In the genomic region with DNA sequence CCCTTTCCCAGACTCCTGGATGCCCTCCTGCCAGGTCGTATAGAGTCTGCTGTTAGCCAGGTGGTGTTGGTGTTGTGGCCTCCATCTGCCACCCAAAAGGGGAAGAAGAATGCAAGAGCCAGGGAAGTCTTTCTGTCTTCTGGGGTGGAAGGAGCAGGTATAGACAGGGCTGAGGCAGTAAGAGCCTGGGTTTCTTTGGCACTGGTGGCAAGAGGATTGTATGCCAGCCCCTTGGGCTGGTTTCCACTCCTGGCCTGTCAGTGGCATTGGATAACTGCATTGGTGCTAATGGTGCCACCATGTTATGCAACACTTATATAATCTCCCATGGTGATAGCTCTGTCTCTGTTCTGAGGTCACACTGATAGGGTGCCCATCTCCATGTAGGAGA, we compare ENCODE assay signal across 8 mouse cellular contexts. TPM values are rescaled to one million over a fixed set of nuclear protein-coding genes. Genes with fewer than 3 reads are reported as not detected.
DNase-seq lines count a peak whose midpoint lies in the region; ATAC-seq lines count a peak whose summit lies in the region.

No protein-coding gene starts in this region.

- ATAC-seq in forebrain, embryonic 13.5 days, result no peak; the same call in 1 of the 2 replicates
- ATAC-seq in kidney, embryonic 15.5 days (replicated peaks; ENCODE audit: low FRiP score), result no peak
- ATAC-seq in midbrain, embryonic 11.5 days (ENCODE audit: low FRiP score), result no peak

- peak; percentile 52 for DNase-seq in kidney, adult 9 months
- no peak for DNase-seq in kidney, postnatal 14 days
- peak; percentile 19 to 20 for DNase-seq in adrenal gland, postnatal 36 days
- DNase-seq in midbrain, embryonic 11.5 days (ENCODE audit: low spot score, missing footprints), result no peak
- no peak for DNase-seq in urinary bladder, postnatal 14 days (ENCODE audit: low spot score)
- no peak for DNase-seq in embryo, embryonic 10.5 days (ENCODE audit: low spot score)

- H3K27me3 ChIP-seq in forebrain, embryonic 13.5 days, result no peaks in the 10 kb centered on the region
- H3K27me3 ChIP-seq in kidney, embryonic 15.5 days, result peaks cover 3% of the 10 kb centered on the region; the same call in 1 of the 2 replicates
- H3K27me3 ChIP-seq in midbrain, embryonic 11.5 days (ENCODE audit: control insufficient read depth, insufficient read depth, low read length), result no peaks in the 10 kb centered on the region

- H3K36me3 ChIP-seq in forebrain, embryonic 13.5 days (ENCODE audit: poor library complexity, severe bottlenecking), result no peaks in the 10 kb centered on the region
- H3K36me3 ChIP-seq in kidney, embryonic 15.5 days, result no peaks in the 10 kb centered on the region
- no peaks in the 10 kb centered on the region for H3K36me3 ChIP-seq in midbrain, embryonic 11.5 days (ENCODE audit: control insufficient read depth, insufficient read depth, low read length)

- H3K4me1 ChIP-seq in forebrain, embryonic 13.5 days, result peaks cover 23% of the 10 kb centered on the region
- peaks cover 17% of the 10 kb centered on the region for H3K4me1 ChIP-seq in kidney, embryonic 15.5 days
- H3K4me1 ChIP-seq in midbrain, embryonic 11.5 days (ENCODE audit: control insufficient read depth, insufficient read depth, low read length), result peaks cover 10% of the 10 kb centered on the region; the same call in 1 of the 2 replicates

- H3K4me3 ChIP-seq in forebrain, embryonic 13.5 days, result peak overlapping the region; percentile 79
- peak overlapping the region; percentile 65 for H3K4me3 ChIP-seq in kidney, embryonic 15.5 days (replicated peaks)
- H3K4me3 ChIP-seq in midbrain, embryonic 11.5 days (ENCODE audit: low read depth, low read length), result no peak overlapping the region; the same call in 1 of the 2 replicates

- H3K9me3 ChIP-seq in forebrain, embryonic 13.5 days (replicated peaks), result no peaks in the 10 kb centered on the region
- H3K9me3 ChIP-seq in kidney, embryonic 15.5 days (replicated peaks), result no peaks in the 10 kb centered on the region
- no peaks in the 10 kb centered on the region for H3K9me3 ChIP-seq in midbrain, embryonic 11.5 days (ENCODE audit: control insufficient read depth, low read length)

- H3K9ac ChIP-seq in forebrain, embryonic 13.5 days, result peak overlapping the region; percentile 78; the same call in 1 of the 2 replicates
- no peak overlapping the region for H3K9ac ChIP-seq in kidney, embryonic 15.5 days
- no peak overlapping the region for H3K9ac ChIP-seq in midbrain, embryonic 11.5 days (ENCODE audit: low read length)

- peak overlapping the region; percentile 44; the same call in 1 of the 2 replicates for H3K27ac ChIP-seq in forebrain, embryonic 13.5 days
- no peak overlapping the region for H3K27ac ChIP-seq in kidney, embryonic 15.5 days
- H3K27ac ChIP-seq in midbrain, embryonic 11.5 days (ENCODE audit: low read depth, low read length), result no peak overlapping the region

- 15% methylated on average over 1 of the region's 1 CpGs for WGBS in forebrain, embryonic 13.5 days
- 0% methylated on average over 1 of the region's 1 CpGs for WGBS in kidney, embryonic 15.5 days
- 47% methylated on average over 1 of the region's 1 CpGs for WGBS in midbrain, embryonic 11.5 days

- peak overlapping the region; percentile 92 for H3K4me2 ChIP-seq in forebrain, embryonic 13.5 days
- H3K4me2 ChIP-seq in kidney, embryonic 15.5 days, result peak overlapping the region; percentile 85
- H3K4me2 ChIP-seq in midbrain, embryonic 11.5 days, result peak overlapping the region; percentile 96

RNA-seq across cellular contexts. Expression of a gene that starts 38.7 kb away (rescaled TPM):
- 10 to 100 TPM; 45.0 to 62.8 TPM for total RNA-seq in adrenal gland, postnatal 36 days (2021)
- 31.8 and 33.2 TPM in 2 replicates for polyA plus RNA-seq in forebrain, embryonic 13.5 days (2015; fragmentation: Nextera tagmentation; extraction: Ambion mirVana)
- polyA plus RNA-seq in kidney, embryonic 15.5 days (2015; fragmentation: Nextera tagmentation; extraction: Ambion mirVana), result 95.6 TPM in 2 replicates
- 51.3 and 54.5 TPM in 2 replicates for polyA plus RNA-seq in midbrain, embryonic 11.5 days (2014; fragmentation: Nextera tagmentation; extraction: Ambion mirVana)

Comparison
In these comparisons a context has a peak if more than half of its experiments do, and no peak if none do; other contexts are left out.
1. DNase-seq: peak in kidney, adult 9 months (single experiment) and adrenal gland, postnatal 36 days (2 of 2); none in kidney, postnatal 14 days (single experiment), midbrain, embryonic 11.5 days (single experiment), urinary bladder, postnatal 14 days (single experiment) and embryo, embryonic 10.5 days (single experiment).
2. Peak in every context shown above with its lines, with median percentiles within 50 percentile points of each other: H3K4me2 ChIP-seq.